Mouse (Mus musculus) lung, embryonic 15.5 days (tissue): ENCODE data around the gene Fgfr2. TPM values are rescaled to one million over a fixed set of nuclear protein-coding genes. Genes with fewer than 3 reads are reported as not detected.
A peak's percentile ranks its signal among the peaks of the same experiment; 100 is the strongest.

ENCODE experiments used
- ATAC-seq: fragments of 200-750 bp; cut with Nextera tagmentation; 2 replicates; pipeline ENCODE4 v1.8.0; 2017; ENCODE audit warnings: moderate number of reproducible peaks, borderline replicate concordance; ENCODE audit not compliant: low FRiP score, low TSS enrichment; ENCODE audit errors: extremely low read depth
- H3K27ac ChIP-seq: fragments of 300-500 bp; sonication (generic); 2 replicates; pipeline ENCODE4 v1.5.1; 2015; ENCODE audit warnings: moderate library complexity, mild to moderate bottlenecking, inconsistent platforms
- H3K27me3 ChIP-seq: fragments of 300-500 bp; sonication (generic); 2 replicates; pipeline ENCODE4 v1.6.1; 2015; ENCODE audit warnings: inconsistent platforms
- H3K36me3 ChIP-seq: fragments of 300-500 bp; sonication (generic); 2 replicates; pipeline ENCODE4 v1.6.1; 2015; ENCODE audit warnings: inconsistent platforms
- H3K4me1 ChIP-seq: fragments of 300-500 bp; sonication (generic); 2 replicates; pipeline ENCODE4 v1.6.1; 2015; ENCODE audit warnings: inconsistent platforms
- H3K4me2 ChIP-seq: fragments of 300-500 bp; sonication (generic); 2 replicates; pipeline ENCODE4 v1.6.1; 2015; ENCODE audit warnings: inconsistent platforms, mild to moderate bottlenecking, moderate library complexity
- H3K4me3 ChIP-seq: fragments of 300-500 bp; sonication (generic); 2 replicates; pipeline ENCODE4 v1.5.1; 2015; ENCODE audit warnings: mild to moderate bottlenecking, inconsistent platforms
- H3K9ac ChIP-seq: fragments of 300-500 bp; sonication (generic); 2 replicates; pipeline ENCODE4 v1.6.1; 2015; ENCODE audit warnings: inconsistent platforms
- H3K9me3 ChIP-seq: fragments of 300-500 bp; sonication (generic); 2 replicates; pipeline ENCODE4 v1.6.1; 2016; ENCODE audit warnings: inconsistent platforms
- WGBS: fragments of 180-500 bp; shearing (Covaris S2); methylation state at CpG from one replicate; pipeline ENCODE4 v1.1.7; 2015; 5-methylcytosine and 5-hydroxymethylcytosine counted together
- polyA plus RNA-seq: library from polyadenylated mRNA; unstranded; fragments of >200 nt; fragmentation: Nextera tagmentation; extraction: Ambion mirVana; gene quantifications from 2 replicates; pipeline ENCODE4 v1.2.1, GENCODE M21; 2015

Fgfr2 gene
- polyA plus RNA-seq, 1 experiment from 2014 or later: 160 TPM

GRCm38 (mm10) chr7:130785923-130786575, 2337.1 kb downstream of the Fgfr2 start:
- Histone ChIP-seq H3K36me3 (no peaks in the 10 kb centered on the region), H3K4me2 (no peak overlapping the region; the same call in 1 of the 2 replicates), H3K27me3 (no peaks in the 10 kb centered on the region), H3K9me3 (no peaks in the 10 kb centered on the region), H3K27ac (0 out of 2 replicates have a peak overlapping the region, but pooled peaks have one; percentile 42), H3K9ac (no peak overlapping the region), H3K4me3 (no peak overlapping the region), H3K4me1 (peaks cover 11% of the 10 kb centered on the region)
- peak; percentile 75 for ATAC-seq
- 53% methylated on average over 12 of the region's 12 CpGs for WGBS

- 68% methylated on average over 5 of the region's 5 CpGs for WGBS
Measured at GRCm38 (mm10) chr7:130782501-130783050, 2340.6 kb downstream of the Fgfr2 start.

GRCm38 (mm10) chr7:130780866-130781419, 2342.2 kb downstream of the Fgfr2 start:
- no peak for ATAC-seq
- H3K9ac ChIP-seq: no peak overlapping the region
- 50% methylated on average over 5 of the region's 5 CpGs for WGBS
- no peaks in the 10 kb centered on the region for H3K9me3 ChIP-seq
- no peak overlapping the region for H3K4me2 ChIP-seq
- H3K36me3 ChIP-seq: no peaks in the 10 kb centered on the region
- H3K27ac ChIP-seq: no peak overlapping the region
- no peaks in the 10 kb centered on the region for H3K27me3 ChIP-seq
- peaks cover 1% of the 10 kb centered on the region for H3K4me1 ChIP-seq
- no peak overlapping the region for H3K4me3 ChIP-seq

More at GRCm38 (mm10) chr7:130782501-130783050, 2340.6 kb downstream of the Fgfr2 start:
- no peaks in the 10 kb centered on the region for H3K36me3 ChIP-seq
- no peak overlapping the region for H3K9ac ChIP-seq
- no peaks in the 10 kb centered on the region for H3K27me3 ChIP-seq
- no peak overlapping the region for H3K4me3 ChIP-seq
- H3K4me1 ChIP-seq: peaks cover 11% of the 10 kb centered on the region
- no peak overlapping the region for H3K27ac ChIP-seq
- H3K9me3 ChIP-seq: no peaks in the 10 kb centered on the region
- ATAC-seq: no peak
- no peak overlapping the region for H3K4me2 ChIP-seq

DNA sequence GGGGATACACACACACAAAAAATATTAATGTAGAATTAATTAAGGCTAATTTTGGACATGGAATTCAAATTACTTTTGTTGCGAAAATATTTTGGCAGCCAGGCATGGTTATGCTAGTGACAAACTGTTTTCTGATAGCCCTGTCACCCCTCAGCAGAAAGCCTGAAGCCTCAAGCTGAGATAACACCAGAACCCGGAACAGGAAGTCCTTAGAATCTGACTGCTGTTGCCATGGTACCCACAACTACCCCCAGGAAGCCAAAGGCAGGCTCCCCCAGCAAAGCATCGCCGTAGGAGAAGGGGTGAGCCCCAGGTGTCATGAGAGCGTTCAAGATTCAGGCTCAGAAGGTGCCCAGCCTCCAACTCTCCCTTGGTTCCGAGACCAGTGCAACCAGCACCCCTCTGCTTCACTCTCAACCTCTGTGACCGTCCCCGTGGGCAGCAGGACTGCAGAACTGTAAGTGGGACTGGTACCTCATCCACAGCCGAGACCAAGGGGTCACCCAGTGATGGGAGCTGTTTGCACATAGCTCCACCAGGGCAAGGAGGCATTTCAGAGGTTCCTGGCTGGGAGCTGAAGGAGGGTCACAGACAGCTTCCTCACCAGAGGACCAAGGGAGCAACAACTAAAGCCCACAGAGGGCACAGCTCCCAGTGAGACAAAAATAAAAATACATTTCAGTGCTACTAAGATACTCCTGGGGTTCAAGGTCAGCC, 2349.1 kb downstream of the Fgfr2 start, which contains the start of gene Btbd16:
Gene Btbd16, plus strand, starts transcription at position 156 of the 717 bp plus-strand sequence.
- no peak within 1 kb of the TSS for H3K27ac ChIP-seq
- no peaks in the 10 kb centered on the region for H3K36me3 ChIP-seq
- no peaks in the 10 kb centered on the region for H3K9me3 ChIP-seq
- no peak within 1 kb of the TSS for H3K9ac ChIP-seq
- WGBS: 34% methylated on average over 9 of the region's 9 CpGs
- H3K27me3 ChIP-seq: no peaks in the 10 kb centered on the region
- H3K4me2 ChIP-seq: no peak within 1 kb of the TSS
- H3K4me3 ChIP-seq: no peak within 1 kb of the TSS
- no peak for ATAC-seq
- no peaks in the 10 kb centered on the region for H3K4me1 ChIP-seq

DNA sequence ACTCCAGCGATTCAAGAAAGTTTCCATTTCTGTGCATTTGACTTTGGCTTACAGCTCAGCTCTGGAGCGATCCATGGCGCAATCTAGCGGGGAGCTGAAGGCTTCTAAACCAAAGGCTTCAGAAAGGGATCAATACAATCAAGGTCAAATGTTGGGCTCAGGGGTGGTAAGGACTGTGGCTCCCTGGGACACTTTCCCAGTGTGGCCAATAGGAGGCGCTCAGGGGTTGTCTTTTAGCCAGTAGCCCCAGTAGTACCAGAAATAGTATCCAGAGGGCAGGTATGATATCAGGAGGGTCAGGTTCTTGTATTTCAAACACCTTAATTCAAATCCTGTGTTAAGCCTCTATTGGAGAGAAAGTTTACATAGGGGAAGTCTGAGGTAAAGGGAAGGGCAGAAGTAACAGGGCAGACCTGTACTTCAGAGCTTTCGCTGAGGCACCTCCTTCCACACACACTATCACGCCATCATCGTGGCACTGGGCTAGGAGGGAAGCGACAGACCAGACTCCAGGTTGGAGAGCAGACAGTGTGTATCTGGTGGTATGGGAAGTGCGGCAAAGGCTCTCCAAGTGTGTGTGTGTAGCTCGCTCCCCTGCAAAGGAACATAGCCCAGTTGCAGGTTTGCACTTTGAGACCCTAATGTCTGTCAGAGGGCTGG, 2349.8 kb downstream of the Fgfr2 start:
- H3K9me3 ChIP-seq: no peaks in the 10 kb centered on the region
- H3K4me1 ChIP-seq: no peaks in the 10 kb centered on the region
- no peak overlapping the region for H3K9ac ChIP-seq
- H3K4me2 ChIP-seq: no peak overlapping the region
- no peak overlapping the region for H3K4me3 ChIP-seq
- no peaks in the 10 kb centered on the region for H3K27me3 ChIP-seq
- H3K36me3 ChIP-seq: no peaks in the 10 kb centered on the region
- no peak overlapping the region for H3K27ac ChIP-seq
- peak; percentile 46; the same call in 1 of the 2 replicates for ATAC-seq
- WGBS: 52% methylated on average over 11 of the region's 11 CpGs

DNA sequence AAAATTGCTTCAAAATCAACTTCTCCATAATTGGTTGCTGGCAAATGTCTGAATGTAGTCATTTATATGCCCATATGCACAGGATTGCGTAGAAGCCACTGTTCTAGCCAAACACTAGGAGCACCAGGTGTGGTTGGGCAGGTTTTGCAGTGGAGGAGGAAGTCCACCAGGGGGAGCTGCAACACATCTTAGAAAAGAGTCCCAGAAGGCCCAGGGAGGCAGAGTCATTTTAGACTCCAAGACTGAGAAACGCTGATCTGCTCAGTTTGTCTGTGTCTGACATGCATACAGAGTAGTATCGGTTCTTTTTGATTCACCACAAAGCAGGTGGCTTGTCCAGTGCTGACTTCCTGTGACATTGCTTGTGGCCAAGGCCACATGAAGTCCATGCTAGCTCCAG, 2352.4 kb downstream of the Fgfr2 start:
- no peak for ATAC-seq
- no peak overlapping the region for H3K4me3 ChIP-seq
- H3K27me3 ChIP-seq: no peaks in the 10 kb centered on the region
- no peak overlapping the region for H3K27ac ChIP-seq
- 17% methylated on average over 3 of the region's 3 CpGs for WGBS
- no peak overlapping the region for H3K4me2 ChIP-seq
- no peaks in the 10 kb centered on the region for H3K9me3 ChIP-seq
- no peaks in the 10 kb centered on the region for H3K36me3 ChIP-seq
- no peaks in the 10 kb centered on the region for H3K4me1 ChIP-seq
- no peak overlapping the region for H3K9ac ChIP-seq

DNA sequence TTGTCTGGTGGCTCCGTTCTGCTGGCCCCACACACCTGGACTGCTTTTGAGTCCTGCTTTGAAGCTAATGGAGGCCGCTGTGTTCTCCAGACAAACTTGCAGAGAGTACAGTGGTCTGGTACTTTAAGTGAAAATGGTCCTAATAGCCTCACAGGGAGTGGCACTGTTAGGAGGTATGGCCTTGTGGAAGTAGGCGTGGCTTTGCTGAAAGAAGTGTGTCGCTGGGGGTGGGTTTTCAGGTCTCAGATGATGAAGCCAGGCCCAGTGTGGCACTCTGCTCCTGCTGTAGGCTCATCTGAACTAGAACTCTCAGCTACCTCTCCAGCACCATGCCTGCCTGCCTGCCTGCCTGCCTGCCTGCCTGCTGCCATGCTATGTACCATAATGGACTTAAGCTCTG, 2355.0 kb downstream of the Fgfr2 start:
- 90% methylated on average over 4 of the region's 4 CpGs for WGBS
- H3K4me1 ChIP-seq: no peaks in the 10 kb centered on the region
- H3K36me3 ChIP-seq: peaks cover 8% of the 10 kb centered on the region; the same call in 1 of the 2 replicates
- no peak overlapping the region for H3K9ac ChIP-seq
- H3K9me3 ChIP-seq: no peaks in the 10 kb centered on the region
- no peaks in the 10 kb centered on the region for H3K27me3 ChIP-seq
- ATAC-seq: no peak
- no peak overlapping the region for H3K27ac ChIP-seq
- H3K4me3 ChIP-seq: no peak overlapping the region
- no peak overlapping the region for H3K4me2 ChIP-seq

DNA sequence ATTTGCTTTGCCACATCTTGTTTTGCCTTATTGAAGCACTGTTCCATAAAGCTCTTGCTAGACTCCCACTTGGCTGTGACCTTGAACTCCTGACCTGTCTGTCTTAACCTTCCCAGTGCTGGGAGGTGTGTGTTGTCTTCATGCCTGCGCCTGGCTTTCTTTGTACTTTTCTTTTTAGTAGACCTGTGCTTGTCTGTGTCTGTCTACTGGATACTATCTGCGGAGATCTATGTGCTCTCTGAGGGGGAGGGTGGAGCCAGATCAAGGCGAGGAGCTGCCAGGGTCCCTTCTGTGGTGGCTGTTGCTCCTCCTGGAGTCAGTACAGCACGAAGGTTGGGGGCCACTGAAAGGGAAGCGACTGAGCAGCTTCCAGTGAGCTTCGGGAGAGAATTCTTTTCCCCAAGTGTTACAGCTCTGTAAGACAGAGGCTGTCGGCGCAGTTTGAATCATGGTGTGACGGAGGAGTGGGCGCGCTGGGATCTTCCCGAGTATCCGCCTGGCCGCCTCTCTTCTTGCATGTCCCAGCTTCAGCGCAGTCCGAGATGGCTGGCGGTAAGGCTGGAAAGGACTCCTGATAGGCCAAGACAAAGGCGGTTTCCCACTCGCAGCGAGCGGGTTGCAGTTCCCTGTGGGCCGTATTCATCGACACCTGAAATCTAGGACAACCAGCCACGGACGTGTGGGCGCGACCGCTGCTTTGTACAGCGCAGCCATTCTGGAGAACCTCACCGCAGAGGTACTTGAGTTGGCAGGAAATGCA, 2356.6 kb downstream of the Fgfr2 start:
- Histone ChIP-seq H3K4me2 (peak overlapping the region; percentile 22; the same call in 1 of the 2 replicates), H3K27me3 (no peaks in the 10 kb centered on the region), H3K27ac (no peak overlapping the region), H3K9ac (no peak overlapping the region), H3K36me3 (peaks cover 8% of the 10 kb centered on the region; the same call in 1 of the 2 replicates), H3K9me3 (no peaks in the 10 kb centered on the region), H3K4me1 (peaks cover 4% of the 10 kb centered on the region; the same call in 1 of the 2 replicates), H3K4me3 (no peak overlapping the region)
- WGBS: 64% methylated on average over 30 of the region's 30 CpGs
- no peak for ATAC-seq

- H3K4me3 ChIP-seq: no peak overlapping the region
- ATAC-seq: no peak
- no peaks in the 10 kb centered on the region for H3K9me3 ChIP-seq
- no peak overlapping the region for H3K9ac ChIP-seq
- H3K27me3 ChIP-seq: no peaks in the 10 kb centered on the region
- H3K36me3 ChIP-seq: peaks cover 15% of the 10 kb centered on the region; the same call in 1 of the 2 replicates
- H3K4me2 ChIP-seq: no peak overlapping the region
- WGBS: 90% methylated on average over 17 of the region's 17 CpGs
- peaks cover 4% of the 10 kb centered on the region; the same call in 1 of the 2 replicates for H3K4me1 ChIP-seq
- H3K27ac ChIP-seq: no peak overlapping the region
Measured at GRCm38 (mm10) chr7:130764160-130764559, 2359.0 kb downstream of the Fgfr2 start.

DNA sequence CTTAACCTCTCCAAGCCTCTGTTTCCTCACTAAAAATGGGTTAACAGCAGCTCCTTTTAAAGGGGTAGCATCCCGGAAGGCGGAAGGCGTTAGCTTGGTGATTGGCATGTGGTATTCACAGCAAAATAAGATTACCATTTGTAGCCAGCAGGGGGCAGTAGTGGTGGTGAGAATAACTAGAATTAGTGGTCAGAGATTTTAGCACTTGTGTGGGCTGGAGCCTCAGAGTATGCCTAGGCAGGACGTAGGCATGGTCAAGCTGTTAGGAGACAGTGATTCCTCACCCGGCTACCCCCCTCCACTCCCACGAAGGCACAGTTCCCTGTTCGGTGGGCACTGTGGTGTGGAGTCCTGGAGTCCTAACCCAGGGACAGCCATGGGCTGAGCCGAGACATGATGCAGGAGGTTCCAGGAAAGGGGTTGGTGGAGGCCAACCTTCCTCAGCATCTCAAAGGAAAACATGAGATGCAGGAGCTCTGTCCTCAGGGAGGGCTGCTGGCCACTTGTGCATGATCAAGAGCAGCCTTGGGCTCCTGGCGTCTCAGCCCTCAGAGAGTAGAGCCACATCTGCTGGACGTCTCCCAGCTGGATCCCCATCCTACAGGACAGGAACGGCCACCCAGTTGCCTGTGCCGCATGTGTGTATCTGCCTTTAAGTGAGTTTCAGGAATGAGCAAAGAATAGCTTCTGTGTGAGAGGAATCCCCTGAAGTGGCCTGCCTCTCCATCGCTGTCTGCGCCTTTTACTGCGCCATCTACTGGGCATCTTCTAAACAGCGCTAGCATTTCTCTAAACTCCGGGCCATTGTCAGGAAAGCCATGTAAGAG, 2360.9 kb downstream of the Fgfr2 start:
- Histone ChIP-seq H3K36me3 (peaks cover 17% of the 10 kb centered on the region; the same call in 1 of the 2 replicates), H3K27me3 (no peaks in the 10 kb centered on the region), H3K4me3 (no peak overlapping the region), H3K27ac (0 out of 2 replicates have a peak overlapping the region, but pooled peaks have one; percentile 8), H3K4me2 (no peak overlapping the region), H3K4me1 (peaks cover 4% of the 10 kb centered on the region; the same call in 1 of the 2 replicates), H3K9me3 (no peaks in the 10 kb centered on the region), H3K9ac (no peak overlapping the region)
- ATAC-seq: peak; percentile 43; the same call in 1 of the 2 replicates
- WGBS: 28% methylated on average over 17 of the region's 17 CpGs
